In genomic region chr5:140992093-140993070, GRCm38 (mm10) we compare ENCODE assay signal across 23 mouse cellular contexts. TPM values are rescaled to one million over a fixed set of nuclear protein-coding genes. Genes with fewer than 3 reads are reported as not detected.
A peak's percentile ranks its signal among the peaks of the same experiment; 100 is the strongest.
DNase-seq lines count a peak whose midpoint lies in the region; ATAC-seq and TF ChIP-seq lines count a peak whose summit lies in the region.
"Had no signal": no experiment of that assay in that cellular context is flagged by ENCODE, and none has a peak within 500 bp of the region (broad histone marks: within the 10 kb centered on the region; RNA-seq: fewer than 3 reads in every experiment).

No protein-coding gene starts in this region.

- H3K9ac ChIP-seq in lung, postnatal 0 days (replicated peaks; ENCODE audit: low read depth), result no peak overlapping the region
- H3K9ac ChIP-seq in intestine, embryonic 16.5 days (ENCODE audit: low read depth, low read length), result no peak overlapping the region
- H3K9ac ChIP-seq: heart, embryonic 15.5 days; hindbrain, embryonic 14.5 days; liver, embryonic 15.5 days had no signal

- DNase-seq in lung, postnatal 0 days (ENCODE audit: low spot score), result peak; percentile 7
- no peak for DNase-seq in lung, adult 2 months
- DNase-seq in CD4-positive, CD25-positive, alpha-beta regulatory T cell, adult 2 months (ENCODE audit: low read depth, low spot score), result peak; percentile 49
- DNase-seq in right cerebral cortex, adult 2 months (ENCODE audit: low spot score in 2 of 2), result no peak
- no peak for DNase-seq in thymus, postnatal 4 days
- DNase-seq: adrenal gland, adult 8-10 months; cerebellum, adult 11-12 months; cerebellum, postnatal 25 days; heart, adult 18-20 months; kidney, adult 11 months; kidney, postnatal 25 days; thymus, postnatal 25 days had no signal

- H3K4me1 ChIP-seq in lung, postnatal 0 days (ENCODE audit: insufficient read depth, low read depth, low read length), result no peaks in the 10 kb centered on the region
- no peaks in the 10 kb centered on the region for H3K4me1 ChIP-seq in lung, adult 2 months (ENCODE audit: control insufficient read depth, insufficient read depth, low read length)
- no peaks in the 10 kb centered on the region for H3K4me1 ChIP-seq in intestine, embryonic 16.5 days (ENCODE audit: control insufficient read depth, insufficient read depth, low read length)
- H3K4me1 ChIP-seq: heart, embryonic 15.5 days; liver, embryonic 15.5 days; midbrain, embryonic 10.5 days had no signal

- H3K9me3 ChIP-seq in lung, postnatal 0 days (ENCODE audit: low read length), result no peaks in the 10 kb centered on the region
- no peaks in the 10 kb centered on the region for H3K9me3 ChIP-seq in intestine, embryonic 16.5 days (ENCODE audit: control insufficient read depth, low read length)
- H3K9me3 ChIP-seq: heart, embryonic 15.5 days; liver, embryonic 15.5 days; midbrain, embryonic 10.5 days had no signal

- no peak overlapping the region for H3K4me3 ChIP-seq in lung, postnatal 0 days (ENCODE audit: low read depth, low read length)
- no peak overlapping the region for H3K4me3 ChIP-seq in lung, adult 2 months (replicated peaks; ENCODE audit: extremely low read depth, low read depth, low read length)
- H3K4me3 ChIP-seq in intestine, embryonic 16.5 days (ENCODE audit: low read length), result no peak overlapping the region
- H3K4me3 ChIP-seq: heart, embryonic 15.5 days; left cerebral cortex, adult 2 months; liver, embryonic 15.5 days; midbrain, embryonic 10.5 days had no signal

- no peaks in the 10 kb centered on the region for H3K27me3 ChIP-seq in lung, postnatal 0 days (replicated peaks; ENCODE audit: insufficient read depth, low read length)
- H3K27me3 ChIP-seq in intestine, embryonic 16.5 days (replicated peaks; ENCODE audit: control insufficient read depth, insufficient read depth, low read length), result no peaks in the 10 kb centered on the region
- H3K27me3 ChIP-seq: heart, embryonic 15.5 days; liver, embryonic 15.5 days had no signal

- no peak overlapping the region for H3K27ac ChIP-seq in lung, postnatal 0 days (ENCODE audit: low read length)
- H3K27ac ChIP-seq in intestine, embryonic 16.5 days (ENCODE audit: low read length), result no peak overlapping the region
- H3K27ac ChIP-seq: heart, embryonic 15.5 days; hindbrain, embryonic 14.5 days; left cerebral cortex, adult 2 months; liver, embryonic 15.5 days; midbrain, embryonic 10.5 days; stomach, postnatal 0 days had no signal

- H3K36me3 ChIP-seq in lung, postnatal 0 days (ENCODE audit: insufficient read depth, low read length), result no peaks in the 10 kb centered on the region
- H3K36me3 ChIP-seq in intestine, embryonic 16.5 days (ENCODE audit: control insufficient read depth, insufficient read depth, low read length), result no peaks in the 10 kb centered on the region
- H3K36me3 ChIP-seq: heart, embryonic 15.5 days; liver, embryonic 15.5 days; midbrain, embryonic 10.5 days had no signal

- no peak overlapping the region for H3K4me2 ChIP-seq in lung, postnatal 0 days (replicated peaks; ENCODE audit: low read depth, low read length)
- no peak overlapping the region for H3K4me2 ChIP-seq in intestine, embryonic 16.5 days (ENCODE audit: low read depth, low read length)
- H3K4me2 ChIP-seq: heart, embryonic 15.5 days; hindbrain, embryonic 14.5 days; liver, embryonic 15.5 days had no signal

- no peak for TF ChIP-seq EP300 in lung, postnatal 0 days (IDR thresholded peaks at IDR 0.05)

- ATAC-seq in lung, postnatal 0 days, result no peak
- peak; percentile 76 for ATAC-seq in common myeloid progenitor, adult 5-6 weeks (replicated peaks; ENCODE audit: low read depth, poor library complexity, severe bottlenecking)
- ATAC-seq in neutrophil, adult 5-6 weeks (ENCODE audit: extremely low read depth, insufficient number of reproducible peaks, low FRiP score, poor library complexity, severe bottlenecking), result peak; percentile 41; the same call in 1 of the 2 replicates
- no peak for ATAC-seq in intestine, embryonic 16.5 days
- ATAC-seq: forebrain, embryonic 14.5 days had no signal

- TF ChIP-seq CTCF in lung, postnatal 0 days (IDR thresholded peaks at IDR 0.05), result no peak
- no peak for TF ChIP-seq CTCF in lung, adult 2 months (IDR thresholded peaks at IDR 0.05; ENCODE audit: insufficient read depth, low read length)

- no peak for TF ChIP-seq POLR2A in lung, adult 2 months (IDR thresholded peaks at IDR 0.05; ENCODE audit: borderline replicate concordance, extremely low read depth, low read depth, low read length)

- 61% methylated on average over 11 of the region's 11 CpGs for WGBS in lung, postnatal 0 days
- WGBS in lung, adult 2 months, result 46% methylated on average over 11 of the region's 11 CpGs
- WGBS in intestine, embryonic 16.5 days, result 63% methylated on average over 11 of the region's 11 CpGs

RNA-seq across cellular contexts. Expression of gene Card11, which starts 8.0 kb away (rescaled TPM):
- polyA plus RNA-seq in lung, postnatal 0 days (2015; fragmentation: Nextera tagmentation; extraction: Ambion mirVana), result 2.1 and 2.3 TPM in 2 replicates
- polyA plus RNA-seq in lung, adult 2 months (2012; rRNA removed), result 12.3 and 15.3 TPM in 2 replicates
- total RNA-seq in common myeloid progenitor, adult 5-6 weeks (2017), result 1.4 and 1.8 TPM in 2 replicates
- 74.3 and 78.4 TPM in 2 replicates for total RNA-seq in neutrophil, adult 5-6 weeks (2017)
- polyA plus RNA-seq in intestine, embryonic 16.5 days (2015; fragmentation: Nextera tagmentation; extraction: Ambion mirVana), result 0.53 and 0.84 TPM in 2 replicates
- polyA plus RNA-seq: C2C12; forebrain, embryonic 14.5 days had no signal

Comparison
In these comparisons a context has a peak if more than half of its experiments do, and no peak if none do; other contexts are left out.
1. DNase-seq: peak in lung, postnatal 0 days (single experiment) and CD4-positive, CD25-positive, alpha-beta regulatory T cell, adult 2 months (single experiment); none in lung, adult 2 months (single experiment), right cerebral cortex, adult 2 months (0 of 2) and thymus, postnatal 4 days (single experiment).
2. ATAC-seq: peak in common myeloid progenitor, adult 5-6 weeks (single experiment) and neutrophil, adult 5-6 weeks (single experiment); none in lung, postnatal 0 days (single experiment) and intestine, embryonic 16.5 days (single experiment).